Mouse (Mus musculus) heart, postnatal 10 days (tissue): ENCODE results near the gene Zfp566. TPM values are rescaled to one million over a fixed set of nuclear protein-coding genes. Genes with fewer than 3 reads are reported as not detected.
A peak's percentile ranks its signal among the peaks of the same experiment; 100 is the strongest.
"Not testable (repeated sequence)": the region's sequence is repeated elsewhere in the genome, so short reads cannot be mapped to it uniquely, and the experiment has no call there.

Experiments
- DNase-seq, 2 experiments: peaks; one replicate each; pipeline ENCODE4 v3.0.0; 2021
- intact Hi-C: fragments of 180-260 bp; cut with DNase I; formaldehyde crosslinking; loops from one replicate; pipeline ENCODE4 v1.15.1; 2025
- total RNA-seq, 2 experiments: library from RNA; stranded (reverse); gene quantifications; 2 replicates each; pipeline ENCODE4 v1.2.3; 2021

Gene Zfp566
- total RNA-seq = 1 to 10 TPM; 1.3 to 2.3 TPM

- DNase-seq = peak; percentile 97 to 98
- intact Hi-C loops = loop anchor here (2.0 kb wide), 1 partner anchor 78 kb away; no protein-coding TSS in a partner anchor
Measured at GRCm38 (mm10) chr7:30090092-30090969, at the start of gene Zfp566, which contains the start of gene Gm26920. TSS of gene Zfp566 (minus strand) at chr7:30090527. TSS of gene Gm26920 (minus strand) at chr7:30090410.

GRCm38 (mm10) chr7:30136826-30137225, 46.5 kb upstream of the Zfp566 start:
- no peak for DNase-seq
- intact Hi-C loops = no loop called here

GRCm38 (mm10) chr7:30132396-30132795, 42.1 kb upstream of the Zfp566 start:
- intact Hi-C loops = no loop called here
- no peak for DNase-seq

- intact Hi-C loops = no loop called here
- no peak for DNase-seq
Measured at GRCm38 (mm10) chr7:30129900-30130299, 39.6 kb upstream of the Zfp566 start.

GRCm38 (mm10) chr7:30122188-30122530, 31.8 kb upstream of the Zfp566 start:
- no peak for DNase-seq
- intact Hi-C loops = no loop called here

- DNase-seq = peak; percentile 93 to 94
- intact Hi-C loops = no loop called here
Measured at GRCm38 (mm10) chr7:30121308-30122187, 31.2 kb upstream of the Zfp566 start, which contains the start of gene Zfp382. TSS of gene Zfp382 (plus strand) at chr7:30121942.

- DNase-seq, intact Hi-C loops: not testable (repeated sequence)
Measured at GRCm38 (mm10) chr7:30117935-30118334, 27.6 kb upstream of the Zfp566 start.

GRCm38 (mm10) chr7:30116076-30116475, 25.7 kb upstream of the Zfp566 start:
- intact Hi-C loops = no loop called here
- DNase-seq = no peak

- intact Hi-C loops = loop anchor here (5.0 kb wide), 1 partner anchor 68 kb away; the partner anchor contains the start of gene Zfp146
- peak; percentile 25 to 28 for DNase-seq
Measured at GRCm38 (mm10) chr7:30099297-30099696, 9.0 kb upstream of the Zfp566 start.

- DNase-seq = peak; percentile 13 to 20
- intact Hi-C loops = loop anchor here (5.0 kb wide), 1 partner anchor 72 kb away; the partner anchor contains the start of gene Zfp146
Measured at GRCm38 (mm10) chr7:30095551-30096125, 5.3 kb upstream of the Zfp566 start.

GRCm38 (mm10) chr7:30094646-30095429, 4.5 kb upstream of the Zfp566 start, which contains the start of gene Zfp260:
TSS of gene Zfp260 (plus strand) at chr7:30094777.
- DNase-seq = peak; percentile 94 to 95
- intact Hi-C loops = loop anchor here (5.0 kb wide), 1 partner anchor 72 kb away; the partner anchor contains the start of gene Zfp146

- intact Hi-C loops = no loop called here
- no peak for DNase-seq
Measured at GRCm38 (mm10) chr7:30093918-30094415, 3.6 kb upstream of the Zfp566 start.

GRCm38 (mm10) chr7:30092666-30093065, 2.3 kb upstream of the Zfp566 start:
- intact Hi-C loops = no loop called here
- DNase-seq = no peak

- intact Hi-C loops = loop anchor here (2.0 kb wide), 1 partner anchor 78 kb away; no protein-coding TSS in a partner anchor
- DNase-seq = no peak
Measured at GRCm38 (mm10) chr7:30090970-30091585, 751 bp upstream of the Zfp566 start.

- intact Hi-C loops = no loop called here
- no peak for DNase-seq
Measured at GRCm38 (mm10) chr7:30089405-30089804, 922 bp downstream of the Zfp566 start.

GRCm38 (mm10) chr7:30086524-30086923, 3.8 kb downstream of the Zfp566 start:
- DNase-seq = no peak
- intact Hi-C loops = no loop called here

GRCm38 (mm10) chr7:30072146-30073028, 17.9 kb downstream of the Zfp566 start, which contains the start of gene Zfp82:
TSS of gene Zfp82 (minus strand) at chr7:30072900.
- intact Hi-C loops = no loop called here

GRCm38 (mm10) chr7:30064622-30065021, 25.7 kb downstream of the Zfp566 start:
- no peak for DNase-seq
- intact Hi-C loops = no loop called here

More at GRCm38 (mm10) chr7:30072146-30073028, 17.9 kb downstream of the Zfp566 start, which contains the start of gene Zfp82:
- DNase-seq = peak; percentile 80 to 84
